Mouse (Mus musculus) layer of hippocampus, postnatal 25 days (tissue): ENCODE measurements around the gene Olfr509. TPM values are rescaled to one million over a fixed set of nuclear protein-coding genes. Genes with fewer than 3 reads are reported as not detected.
"Not testable (repeated sequence)": the region's sequence is repeated elsewhere in the genome, so short reads cannot be mapped to it uniquely, and the experiment has no call there.

Experiments used
- DNase-seq, 2 experiments: peaks; one replicate each; pipeline ENCODE4 v3.0.0; 2022; ENCODE audit warnings: mixed read lengths in 2 of 2, low spot score in 1 of 2; ENCODE audit errors: extremely low spot score in 1 of 2
- total RNA-seq, 2 experiments: library from RNA; stranded (reverse); gene quantifications; 2 replicates each; pipeline ENCODE4 v1.2.3; 2021

Gene Olfr509
- not detected for total RNA-seq

- no peak for DNase-seq
These were observed at the start of gene Olfr509 for GRCm38 (mm10) chr7:108651806-108652205. Olfr509 (minus strand) TSS chr7:108651906.

DNA sequence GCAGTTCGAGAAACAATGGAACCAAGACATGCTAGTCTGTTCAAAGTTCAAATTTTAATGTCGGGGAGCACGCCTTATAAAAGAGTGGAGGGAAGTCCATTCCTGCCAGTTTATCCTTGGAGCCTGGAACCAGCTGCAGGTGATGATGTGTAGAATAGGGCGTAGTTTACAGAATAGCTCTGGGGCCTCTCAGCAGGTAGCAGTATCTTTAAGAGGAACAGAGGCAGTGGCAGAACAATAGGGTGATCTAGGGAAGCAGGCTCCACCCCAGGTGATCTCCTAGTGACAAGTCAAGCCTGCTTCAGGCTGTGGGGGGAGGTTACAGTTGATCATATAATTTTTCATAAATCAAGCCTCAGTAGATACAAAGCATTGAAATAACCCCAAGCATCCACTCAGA lies 27.2 kb upstream of the Olfr509 start:
- no peak for DNase-seq

GRCm38 (mm10) chr7:108671058-108671457 lies 19.4 kb upstream of the Olfr509 start:
- no peak for DNase-seq

DNA sequence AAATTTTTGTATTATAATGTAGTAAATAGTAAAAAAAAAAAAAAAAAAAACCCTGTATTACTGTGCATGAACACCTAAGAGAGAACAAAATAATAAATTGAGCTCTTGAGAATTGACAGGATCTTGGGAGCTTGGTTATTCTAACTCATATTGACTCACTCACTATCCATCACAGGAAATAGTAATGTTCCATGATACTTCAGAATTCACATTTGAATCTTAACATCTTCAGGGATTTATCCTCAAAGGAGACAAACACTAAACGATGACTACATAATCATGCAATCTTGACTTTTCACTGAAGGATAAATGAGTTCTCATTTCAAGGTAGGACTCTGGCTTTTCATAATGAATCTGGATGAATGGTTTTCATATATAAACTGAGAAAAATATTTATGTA lies 14.4 kb upstream of the Olfr509 start, which contains the start of gene Olfr510:
Gene Olfr510 (plus strand): TSS at position 301 of the 400 bp plus-strand sequence.
- no peak for DNase-seq

DNA sequence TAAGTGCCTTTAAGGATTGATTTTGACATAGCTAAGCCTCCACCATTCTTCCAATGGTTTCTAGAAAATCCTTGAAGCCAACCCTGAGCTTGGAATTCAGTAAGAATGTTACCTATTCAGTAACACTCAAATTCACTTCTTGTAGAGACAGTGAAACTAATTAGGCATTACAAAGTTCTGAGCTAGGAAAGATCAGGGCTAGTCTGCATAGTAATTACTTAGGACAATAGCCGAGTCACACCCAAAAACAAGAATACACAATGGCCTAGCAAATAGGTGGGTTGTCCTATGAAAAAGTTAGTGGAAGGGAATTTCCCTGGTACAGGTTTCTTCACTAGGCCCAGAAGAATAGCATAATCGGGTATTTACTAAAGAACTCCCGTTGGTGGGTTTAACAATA lies 10.7 kb upstream of the Olfr509 start:
- DNase-seq: no peak

DNA sequence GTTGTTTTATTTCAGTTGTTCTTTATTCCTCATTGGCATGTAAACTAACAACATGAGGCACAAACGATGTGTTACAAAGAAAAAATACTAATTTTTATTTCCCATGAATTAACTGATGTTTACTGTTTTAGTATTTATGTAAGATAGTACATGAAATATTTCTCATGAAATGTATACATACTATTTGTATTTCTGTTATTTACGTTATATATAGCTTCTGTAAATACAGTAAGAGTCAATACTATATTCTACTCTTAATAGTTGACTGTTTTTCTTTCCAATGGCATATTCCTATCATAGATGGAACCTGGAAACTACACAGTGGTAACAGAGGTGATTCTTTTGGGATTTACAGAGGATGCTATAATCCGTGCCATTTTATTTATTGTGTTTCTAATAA lies 22.0 kb downstream of the Olfr509 start, which contains the start of gene Olfr508:
Gene Olfr508 (plus strand): TSS at position 301 of the 400 bp plus-strand sequence.
- DNase-seq: no peak

DNA sequence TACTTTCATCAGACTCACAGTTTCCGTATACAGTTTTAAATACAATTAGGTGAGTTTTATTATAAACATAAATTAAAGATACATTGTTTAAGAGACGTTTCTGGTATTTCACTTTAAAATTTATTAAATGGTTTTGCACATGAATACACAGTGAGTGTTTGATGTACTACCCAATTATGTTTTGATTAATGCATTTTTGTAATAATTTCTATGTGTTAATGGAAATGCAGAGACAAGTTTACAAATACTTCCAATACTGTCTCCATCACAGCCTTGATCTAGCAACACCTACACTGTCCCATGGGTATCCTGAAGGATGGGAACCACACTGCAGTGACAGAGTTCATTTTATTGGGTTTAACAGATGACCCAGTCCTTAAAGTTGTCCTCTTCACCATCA lies 30.2 kb downstream of the Olfr509 start, which contains the start of gene Olfr507:
Gene Olfr507 (plus strand): TSS at position 301 of the 400 bp plus-strand sequence.
- no peak for DNase-seq

DNA sequence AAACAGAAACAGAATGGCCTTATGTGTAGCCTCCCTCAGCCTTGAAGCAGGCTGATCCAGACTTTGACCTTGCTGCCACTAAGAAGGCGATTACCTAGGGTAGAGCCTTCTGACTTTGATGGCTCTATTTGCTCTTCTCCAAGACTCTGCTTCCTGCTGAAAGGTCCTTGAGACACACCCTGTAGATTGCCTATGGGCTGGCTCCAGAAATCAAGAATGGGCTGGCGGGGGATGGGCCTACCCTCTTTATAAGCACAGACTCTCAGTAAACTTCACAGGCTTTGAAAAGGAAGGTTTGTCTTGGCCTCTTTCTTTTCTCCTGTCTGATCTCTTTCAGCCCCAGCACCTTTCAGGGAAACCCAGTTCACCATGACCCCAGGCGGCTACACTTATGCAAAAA lies 34.9 kb downstream of the Olfr509 start:
- not testable (repeated sequence) for DNase-seq

DNA sequence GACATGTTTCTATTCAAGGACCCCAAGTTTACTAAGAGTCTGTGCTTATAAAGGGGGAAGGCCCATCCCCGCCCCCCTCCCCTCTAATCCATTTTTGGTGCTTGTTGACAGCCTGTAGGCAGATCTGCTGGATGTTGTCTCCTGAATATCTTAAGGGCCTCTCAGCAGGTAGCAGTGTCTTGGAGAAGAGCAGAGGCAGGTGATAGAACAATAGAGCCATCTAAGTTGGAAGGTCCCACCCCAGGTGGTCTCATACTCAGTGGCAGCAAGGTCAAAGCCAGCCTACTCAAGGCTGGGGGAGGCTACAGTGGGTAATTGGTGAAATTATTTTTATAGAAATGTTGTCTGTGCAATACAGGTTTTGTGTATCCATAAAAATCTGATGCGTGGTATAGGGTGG lies 37.6 kb downstream of the Olfr509 start:
- DNase-seq: no peak

DNA sequence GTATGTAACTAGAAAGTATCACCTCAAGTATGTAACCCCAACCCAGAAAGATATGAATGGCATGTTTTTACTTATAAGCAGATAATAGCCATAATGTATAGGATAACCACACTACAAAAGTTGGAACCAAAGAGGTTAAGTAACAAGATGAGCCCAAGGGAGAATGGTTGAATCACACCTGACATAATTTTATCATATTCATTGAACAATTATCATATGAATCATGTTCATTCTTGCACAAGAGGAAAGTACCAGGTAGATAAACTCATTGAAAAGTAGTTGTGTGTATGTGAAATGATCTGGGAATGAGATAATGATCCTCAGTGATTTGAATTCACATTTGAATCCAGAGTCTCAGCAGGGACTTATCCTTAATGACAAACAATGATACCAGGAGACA lies 41.2 kb downstream of the Olfr509 start, which contains the start of gene Olfr506:
Gene Olfr506 (plus strand): TSS at position 301 of the 400 bp plus-strand sequence.
- no peak for DNase-seq

GRCm38 (mm10) chr7:108601916-108602315 lies 49.8 kb downstream of the Olfr509 start:
- not testable (repeated sequence) for DNase-seq

Other genes with a start within 250 kb of the Olfr509 start
- not detected for gene Olfr497, start 231.5 kb downstream of the Olfr509 start, total RNA-seq
- not detected for gene Olfr498, start 186.6 kb downstream of the Olfr509 start, total RNA-seq
- not detected for gene Olfr502, start 126.8 kb downstream of the Olfr509 start, total RNA-seq
- gene Olfr503, start 107.4 kb downstream of the Olfr509 start, total RNA-seq: not detected
- gene Olfr504, start 86.1 kb downstream of the Olfr509 start, total RNA-seq: not detected
- not detected for gene Olfr506, start 41.1 kb downstream of the Olfr509 start, total RNA-seq
- not detected for gene Olfr507, start 30.1 kb downstream of the Olfr509 start, total RNA-seq
- gene Olfr508, start 21.9 kb downstream of the Olfr509 start, total RNA-seq: not detected
- not detected for gene Olfr510, start 14.5 kb upstream of the Olfr509 start, total RNA-seq
- not detected for gene Olfr512, start 61.4 kb upstream of the Olfr509 start, total RNA-seq
- not detected for gene Olfr513, start 99.1 kb upstream of the Olfr509 start, total RNA-seq
- gene Olfr514, start 174.1 kb upstream of the Olfr509 start, total RNA-seq: not detected
- not detected for gene Olfr516, start 198.6 kb upstream of the Olfr509 start, total RNA-seq
- gene Olfr517, start 220.5 kb upstream of the Olfr509 start, total RNA-seq: not detected
- gene Olfr518, start 233.1 kb upstream of the Olfr509 start, total RNA-seq: not detected
- not detected for gene Olfr519, start 242.5 kb upstream of the Olfr509 start, total RNA-seq